Mouse (Mus musculus): ENCODE results near the gene Sgcg.

GRCm38 (mm10) chr14:61290664-61291063 is 32.4 kb upstream of the Sgcg start:
- TF ChIP-seq POLR2A (IDR thresholded peaks at IDR 0.05; ENCODE audit: control insufficient read depth, low read depth, low read length) (no peak), CTCF (IDR thresholded peaks at IDR 0.05; ENCODE audit: control insufficient read depth, insufficient read depth, insufficient replicate concordance, low read depth, low read length) (no peak)

Measured in testis, adult 2 months (tissue).